Mouse (Mus musculus): ENCODE results near the gene Fam117a. TPM values are rescaled to one million over a fixed set of nuclear protein-coding genes. Genes with fewer than 3 reads are reported as not detected.

Fam117a gene
- 14.3 and 17.4 TPM in 2 replicates for polyA plus RNA-seq (2012; rRNA removed)

DNA sequence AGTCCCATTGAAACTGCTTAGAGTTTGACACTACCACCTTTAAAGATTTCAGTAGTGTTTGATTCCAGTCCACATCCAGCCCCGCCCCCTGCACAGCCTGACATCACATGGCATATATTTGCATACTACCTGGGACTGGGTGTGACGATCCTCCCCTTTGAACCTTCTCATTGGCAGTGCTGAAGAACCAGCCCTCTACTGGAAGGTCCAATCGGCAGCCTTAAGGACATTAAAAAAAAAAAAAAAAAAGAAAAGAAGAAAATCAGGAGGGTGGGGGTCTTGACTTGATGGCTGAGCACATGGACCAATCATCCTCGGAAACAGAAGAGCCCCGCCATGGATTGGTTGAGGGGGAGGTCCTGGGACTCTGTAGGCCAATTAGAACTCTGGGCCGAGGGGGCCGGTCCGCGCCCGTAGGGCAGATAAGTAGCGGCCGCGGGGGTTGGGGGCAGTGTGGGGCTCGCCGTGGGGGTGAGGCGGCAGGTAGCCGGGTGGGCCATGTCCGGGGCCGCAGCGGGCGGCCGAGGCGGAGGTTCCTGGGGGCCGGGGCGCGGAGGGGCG is at the start of gene Fam117a:
TSS of gene Fam117a (plus strand) at position 451 of the 561 bp plus-strand sequence.
- TF ChIP-seq POLR2A (IDR thresholded peaks at IDR 0.05; ENCODE audit: borderline replicate concordance, insufficient read depth, low read length): no peak
- TF ChIP-seq CTCF (IDR thresholded peaks at IDR 0.05; ENCODE audit: borderline replicate concordance, insufficient read depth, low read depth, low read length): no peak
- H3K27me3 ChIP-seq (ENCODE audit: control insufficient read depth, insufficient read depth, low read length): no peaks in the 10 kb centered on the region; the same call in 1 of the 2 replicates
- peak within 1 kb of the TSS; percentile 64 for H3K4me3 ChIP-seq (replicated peaks; ENCODE audit: insufficient read depth, low read depth, low read length)
- H3K4me1 ChIP-seq (ENCODE audit: control insufficient read depth, insufficient read depth, low read length): no peaks in the 10 kb centered on the region
- H3K27ac ChIP-seq (ENCODE audit: insufficient read depth, low read length): no peak within 1 kb of the TSS
- peak; percentile 32 to 61 for DNase-seq
- 1% methylated on average over 24 of the region's 27 CpGs for WGBS

DNA sequence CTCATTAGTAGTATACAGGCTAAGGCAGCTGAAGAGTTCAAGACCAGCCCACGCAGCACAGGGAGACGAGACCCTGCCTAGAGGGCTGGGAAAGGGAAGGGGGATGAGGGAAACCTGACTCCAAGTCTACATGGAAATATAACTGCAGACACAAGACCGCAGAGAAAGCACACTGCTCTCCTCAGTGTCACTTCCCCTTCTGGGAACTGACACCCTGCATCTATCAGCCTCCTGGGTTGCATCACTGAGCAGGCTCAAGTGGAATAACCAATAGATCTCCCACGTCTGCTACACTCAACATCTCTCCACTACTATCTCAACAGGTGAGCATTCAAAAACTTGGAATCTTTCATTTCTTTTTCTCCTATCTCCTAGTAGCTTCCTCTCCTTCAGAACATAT is 44.8 kb upstream of the Fam117a start:
- TF ChIP-seq POLR2A (IDR thresholded peaks at IDR 0.05; ENCODE audit: borderline replicate concordance, insufficient read depth, low read length): no peak
- no peak for TF ChIP-seq CTCF (IDR thresholded peaks at IDR 0.05; ENCODE audit: borderline replicate concordance, insufficient read depth, low read depth, low read length)
- Histone ChIP-seq H3K27me3 (ENCODE audit: control insufficient read depth, insufficient read depth, low read length) (no peaks in the 10 kb centered on the region), H3K4me1 (ENCODE audit: control insufficient read depth, insufficient read depth, low read length) (no peaks in the 10 kb centered on the region), H3K4me3 (replicated peaks; ENCODE audit: insufficient read depth, low read depth, low read length) (no peak overlapping the region), H3K27ac (ENCODE audit: insufficient read depth, low read length) (no peak overlapping the region)
- 80% methylated on average over 4 of the region's 4 CpGs for WGBS
- DNase-seq: no peak

DNA sequence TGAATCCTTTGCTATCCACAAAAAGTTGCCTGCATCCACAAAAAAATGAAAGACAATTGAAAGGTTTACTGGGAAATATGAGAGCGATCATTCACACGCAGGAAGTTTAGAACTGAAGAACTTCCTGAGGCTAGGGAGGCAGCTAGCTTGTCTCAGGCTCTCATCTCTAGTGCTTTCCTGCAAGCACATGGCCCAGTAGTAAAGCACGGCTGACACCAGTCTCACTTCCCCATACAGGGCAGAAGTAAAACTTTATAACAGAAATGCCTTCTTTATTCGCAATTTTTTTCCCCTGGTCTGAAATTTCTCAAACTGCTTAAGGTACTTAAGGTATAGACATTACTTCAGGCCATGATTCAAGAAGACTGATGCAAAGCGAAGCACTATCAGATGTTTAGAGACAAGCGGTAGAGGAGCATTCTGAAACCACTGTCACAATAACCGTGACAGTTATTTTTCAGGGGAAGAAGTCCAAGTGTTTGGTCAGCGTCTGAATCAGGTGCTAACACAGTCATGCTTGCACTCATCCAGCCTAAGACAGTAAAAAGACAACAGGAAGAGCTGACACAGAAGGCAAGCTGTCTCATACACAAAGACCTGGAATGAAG is 43.7 kb upstream of the Fam117a start:
- WGBS: 91% methylated on average over 8 of the region's 8 CpGs
- no peaks in the 10 kb centered on the region for H3K4me1 ChIP-seq (ENCODE audit: control insufficient read depth, insufficient read depth, low read length)
- H3K27me3 ChIP-seq (ENCODE audit: control insufficient read depth, insufficient read depth, low read length): no peaks in the 10 kb centered on the region
- no peak overlapping the region for H3K4me3 ChIP-seq (replicated peaks; ENCODE audit: insufficient read depth, low read depth, low read length)
- H3K27ac ChIP-seq (ENCODE audit: insufficient read depth, low read length): no peak overlapping the region
- TF ChIP-seq CTCF (IDR thresholded peaks at IDR 0.05; ENCODE audit: borderline replicate concordance, insufficient read depth, low read depth, low read length) (no peak), POLR2A (IDR thresholded peaks at IDR 0.05; ENCODE audit: borderline replicate concordance, insufficient read depth, low read length) (no peak)
- DNase-seq: no peak

DNA sequence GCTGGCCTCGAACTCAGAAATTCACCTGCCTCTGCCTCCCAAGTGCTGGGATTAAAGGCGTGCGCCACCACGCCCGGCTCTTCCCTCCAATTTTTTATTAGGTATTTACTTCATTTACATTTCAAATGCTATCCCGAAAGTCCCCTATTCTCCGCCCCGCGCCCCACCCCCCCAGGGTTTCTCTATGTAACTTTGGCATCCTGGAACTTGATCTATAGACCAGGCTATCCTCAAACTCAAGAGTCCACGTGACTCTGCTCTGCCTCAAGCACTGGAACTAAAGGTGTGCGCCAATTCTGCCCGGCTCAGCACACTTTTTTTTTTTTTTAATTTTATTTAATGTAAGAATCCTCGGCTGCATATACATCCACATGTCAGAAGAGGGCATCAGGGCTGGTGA is 41.1 kb upstream of the Fam117a start:
- DNase-seq: no peak
- TF ChIP-seq POLR2A (IDR thresholded peaks at IDR 0.05; ENCODE audit: borderline replicate concordance, insufficient read depth, low read length) (no peak), CTCF (IDR thresholded peaks at IDR 0.05; ENCODE audit: borderline replicate concordance, insufficient read depth, low read depth, low read length) (no peak)

DNA sequence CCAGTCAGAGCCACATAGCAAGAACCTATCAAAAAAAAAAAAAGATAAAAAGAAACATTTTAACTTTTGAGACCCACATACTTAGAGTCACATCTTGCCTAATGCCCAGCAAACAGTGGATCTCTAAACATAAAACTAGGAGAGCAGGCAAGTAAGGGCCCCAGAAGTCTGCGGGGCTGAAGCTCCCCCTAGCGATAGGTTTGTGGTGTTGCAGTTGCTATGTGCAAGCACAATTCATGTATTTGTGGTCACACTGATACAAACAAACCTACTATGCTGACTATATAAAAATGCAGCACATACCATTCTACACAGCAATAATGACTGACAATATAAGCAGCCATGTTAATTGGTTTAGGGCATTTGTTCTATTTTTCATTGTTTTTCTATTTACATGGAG is 38.7 kb upstream of the Fam117a start:
- H3K4me1 ChIP-seq (ENCODE audit: control insufficient read depth, insufficient read depth, low read length): no peaks in the 10 kb centered on the region
- no peak overlapping the region for H3K27ac ChIP-seq (ENCODE audit: insufficient read depth, low read length)
- no peak for TF ChIP-seq POLR2A (IDR thresholded peaks at IDR 0.05; ENCODE audit: borderline replicate concordance, insufficient read depth, low read length)
- peak; percentile 78 for TF ChIP-seq CTCF (IDR thresholded peaks at IDR 0.05; ENCODE audit: borderline replicate concordance, insufficient read depth, low read depth, low read length)
- no peak for DNase-seq
- 10% methylated on average over 2 of the region's 2 CpGs for WGBS
- no peak overlapping the region for H3K4me3 ChIP-seq (replicated peaks; ENCODE audit: insufficient read depth, low read depth, low read length)
- no peaks in the 10 kb centered on the region for H3K27me3 ChIP-seq (ENCODE audit: control insufficient read depth, insufficient read depth, low read length)

More for the DNA sequence above, 41.1 kb upstream of the Fam117a start:
- Histone ChIP-seq H3K4me1 (ENCODE audit: control insufficient read depth, insufficient read depth, low read length) (no peaks in the 10 kb centered on the region), H3K27ac (ENCODE audit: insufficient read depth, low read length) (no peak overlapping the region), H3K27me3 (ENCODE audit: control insufficient read depth, insufficient read depth, low read length) (no peaks in the 10 kb centered on the region), H3K4me3 (replicated peaks; ENCODE audit: insufficient read depth, low read depth, low read length) (no peak overlapping the region)
- 88% methylated on average over 12 of the region's 13 CpGs for WGBS

DNA sequence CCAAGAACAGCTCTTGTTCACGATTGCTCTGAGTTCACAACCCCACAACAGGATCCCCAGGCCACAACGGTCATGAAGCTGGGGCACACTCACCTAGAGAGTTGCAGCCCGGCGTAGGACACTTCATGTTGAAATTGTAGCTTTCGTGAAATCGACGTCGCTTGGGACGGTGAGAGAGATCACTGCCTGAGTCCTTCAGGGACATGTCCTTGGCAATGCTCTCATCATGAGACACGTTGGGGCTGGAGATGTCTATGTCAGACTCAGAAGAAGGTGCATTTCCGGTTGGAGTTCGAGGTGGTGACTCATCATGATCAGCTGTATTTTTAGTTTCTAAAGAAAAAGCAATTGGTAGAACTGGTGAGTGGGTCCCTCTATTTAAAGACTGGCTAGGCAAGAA is 36.9 kb upstream of the Fam117a start:
- no peak for DNase-seq
- WGBS: 89% methylated on average over 12 of the region's 12 CpGs

DNA sequence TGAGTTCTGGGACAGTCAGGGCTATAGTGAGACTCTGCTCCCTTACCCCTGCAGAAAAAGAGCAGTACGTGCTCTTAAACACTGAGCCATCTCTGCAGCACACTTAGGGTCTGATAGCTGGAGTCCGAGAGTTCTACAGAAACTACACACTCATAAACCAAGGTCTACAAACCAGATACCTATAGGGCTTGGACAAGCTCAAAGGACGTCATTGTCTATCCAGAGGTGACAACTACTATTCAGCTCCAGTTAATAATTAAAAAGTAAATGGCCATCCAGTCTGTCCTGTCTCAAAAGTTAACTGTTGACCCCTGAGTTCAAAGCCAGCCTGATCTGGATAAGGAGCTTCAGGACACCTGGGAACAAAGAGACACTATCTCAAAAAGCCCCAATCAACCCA is 35.0 kb upstream of the Fam117a start:
- H3K27ac ChIP-seq (ENCODE audit: insufficient read depth, low read length): no peak overlapping the region
- H3K4me3 ChIP-seq (replicated peaks; ENCODE audit: insufficient read depth, low read depth, low read length): no peak overlapping the region
- TF ChIP-seq CTCF (IDR thresholded peaks at IDR 0.05; ENCODE audit: borderline replicate concordance, insufficient read depth, low read depth, low read length) (no peak), POLR2A (IDR thresholded peaks at IDR 0.05; ENCODE audit: borderline replicate concordance, insufficient read depth, low read length) (no peak)
- H3K27me3 ChIP-seq (ENCODE audit: control insufficient read depth, insufficient read depth, low read length): no peaks in the 10 kb centered on the region
- DNase-seq: no peak
- H3K4me1 ChIP-seq (ENCODE audit: control insufficient read depth, insufficient read depth, low read length): no peaks in the 10 kb centered on the region
- WGBS: 91% methylated on average over 3 of the region's 3 CpGs

More for the DNA sequence above, 36.9 kb upstream of the Fam117a start:
- no peak for TF ChIP-seq CTCF (IDR thresholded peaks at IDR 0.05; ENCODE audit: borderline replicate concordance, insufficient read depth, low read depth, low read length)
- no peak for TF ChIP-seq POLR2A (IDR thresholded peaks at IDR 0.05; ENCODE audit: borderline replicate concordance, insufficient read depth, low read length)
- no peaks in the 10 kb centered on the region for H3K4me1 ChIP-seq (ENCODE audit: control insufficient read depth, insufficient read depth, low read length)
- no peak overlapping the region for H3K27ac ChIP-seq (ENCODE audit: insufficient read depth, low read length)
- no peaks in the 10 kb centered on the region for H3K27me3 ChIP-seq (ENCODE audit: control insufficient read depth, insufficient read depth, low read length)
- H3K4me3 ChIP-seq (replicated peaks; ENCODE audit: insufficient read depth, low read depth, low read length): no peak overlapping the region

DNA sequence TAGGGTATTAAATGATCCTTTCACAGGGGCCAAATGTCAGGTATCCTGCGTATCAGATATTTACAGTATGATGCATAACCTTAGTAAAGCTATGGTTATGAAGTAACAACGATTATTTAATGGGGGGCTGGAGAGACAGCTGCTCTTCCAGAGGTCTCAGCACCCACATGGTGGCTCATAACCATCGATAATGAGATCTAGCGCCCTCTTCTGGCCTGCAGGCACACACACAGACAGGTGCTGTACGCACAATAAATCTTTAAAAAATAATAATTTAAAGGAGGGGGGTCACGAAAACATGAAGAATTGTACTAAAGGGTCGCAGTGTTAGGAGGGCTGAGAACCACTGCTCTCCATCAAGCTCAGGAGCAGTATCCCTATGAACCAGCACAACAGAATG is 31.2 kb upstream of the Fam117a start:
- 0 out of 2 replicates have a peak, but pooled peaks have one; percentile 11 for TF ChIP-seq CTCF (IDR thresholded peaks at IDR 0.05; ENCODE audit: borderline replicate concordance, insufficient read depth, low read depth, low read length)
- TF ChIP-seq POLR2A (IDR thresholded peaks at IDR 0.05; ENCODE audit: borderline replicate concordance, insufficient read depth, low read length): no peak
- Histone ChIP-seq H3K27me3 (ENCODE audit: control insufficient read depth, insufficient read depth, low read length) (no peaks in the 10 kb centered on the region), H3K27ac (ENCODE audit: insufficient read depth, low read length) (no peak overlapping the region), H3K4me1 (ENCODE audit: control insufficient read depth, insufficient read depth, low read length) (0 out of 2 replicates have a peak, but pooled peaks cover 5% of the 10 kb centered on the region), H3K4me3 (replicated peaks; ENCODE audit: insufficient read depth, low read depth, low read length) (no peak overlapping the region)
- 95% methylated on average over 7 of the region's 7 CpGs for WGBS
- DNase-seq: no peak

All from cerebellum, adult 2 months (tissue).